Mouse (Mus musculus): ENCODE results near the gene Lpp.
A peak's percentile ranks its signal among the peaks of the same experiment; 100 is the strongest.

The Lpp gene

GRCm38 (mm10) chr16:24474781-24475180, 81.5 kb downstream of the Lpp start:
- peak; percentile 45 for DNase-seq

GRCm38 (mm10) chr16:24475305-24475947, 82.1 kb downstream of the Lpp start:
- DNase-seq: no peak

- DNase-seq: no peak
Measured at GRCm38 (mm10) chr16:24476911-24477401, 83.6 kb downstream of the Lpp start.

- no peak for DNase-seq
Measured at GRCm38 (mm10) chr16:24478006-24478405, 84.7 kb downstream of the Lpp start.

GRCm38 (mm10) chr16:24478851-24479250, 85.5 kb downstream of the Lpp start:
- no peak for DNase-seq

GRCm38 (mm10) chr16:24482648-24483047, 89.3 kb downstream of the Lpp start:
- DNase-seq: no peak

- no peak for DNase-seq
Measured at GRCm38 (mm10) chr16:24483527-24484101, 90.3 kb downstream of the Lpp start.

- DNase-seq: peak; percentile 89
Measured at GRCm38 (mm10) chr16:24487782-24488241, 94.5 kb downstream of the Lpp start.

GRCm38 (mm10) chr16:24489516-24490285, 96.4 kb downstream of the Lpp start:
- peak; percentile 53 for DNase-seq

GRCm38 (mm10) chr16:24490751-24491485, 97.6 kb downstream of the Lpp start:
- DNase-seq: peak; percentile 76

- no peak for DNase-seq
Measured at GRCm38 (mm10) chr16:24491486-24491758, 98.1 kb downstream of the Lpp start.

GRCm38 (mm10) chr16:24492194-24492940, 99.1 kb downstream of the Lpp start:
- DNase-seq: peak; percentile 58

GRCm38 (mm10) chr16:24494531-24494930, 101.2 kb downstream of the Lpp start:
- DNase-seq: peak; percentile 76

GRCm38 (mm10) chr16:24495461-24495860, 102.2 kb downstream of the Lpp start:
- no peak for DNase-seq

- no peak for DNase-seq
Measured at GRCm38 (mm10) chr16:24496635-24497034, 103.3 kb downstream of the Lpp start.

GRCm38 (mm10) chr16:24497413-24497812, 104.1 kb downstream of the Lpp start:
- DNase-seq: no peak

GRCm38 (mm10) chr16:24498103-24498659, 104.9 kb downstream of the Lpp start:
- no peak for DNase-seq

GRCm38 (mm10) chr16:24501197-24501596, 107.9 kb downstream of the Lpp start:
- DNase-seq: no peak

- no peak for DNase-seq
Measured at GRCm38 (mm10) chr16:24501628-24502294, 108.5 kb downstream of the Lpp start.

GRCm38 (mm10) chr16:24502295-24502823, 109.1 kb downstream of the Lpp start:
- DNase-seq: no peak

Data from lung, postnatal 36 days (tissue).